Mouse (Mus musculus): Measurements from ENCODE around the gene Rad23a.

GRCm38 (mm10) chr8:84844397-84845070 is 4.1 kb upstream of the Rad23a start:
- no peak for TF ChIP-seq CTCF (IDR thresholded peaks at IDR 0.05; ENCODE audit: control insufficient read depth, insufficient read depth, low read length)
- TF ChIP-seq POLR2A (IDR thresholded peaks at IDR 0.05; ENCODE audit: borderline replicate concordance, control insufficient read depth, low read depth, low read length): no peak

Data from bone marrow, adult 2 months (tissue).